Mouse (Mus musculus) urinary bladder, adult 2 months (tissue): ENCODE measurements around the gene Spint3. TPM values are rescaled to one million over a fixed set of nuclear protein-coding genes. Genes with fewer than 3 reads are reported as not detected.

ENCODE experiments used
- DNase-seq: peaks from one replicate; pipeline ENCODE4 v3.0.0; 2022; ENCODE audit warnings: low spot score
- polyA plus RNA-seq: library from polyadenylated mRNA; depleted of rRNA; stranded (reverse); fragments of >200 nt; gene quantifications from 2 replicates; pipeline ENCODE4 v1.2.3, GENCODE M21; 2012; rRNA removed

Spint3 gene
- polyA plus RNA-seq, 1 experiment, result 0.14 TPM

DNA sequence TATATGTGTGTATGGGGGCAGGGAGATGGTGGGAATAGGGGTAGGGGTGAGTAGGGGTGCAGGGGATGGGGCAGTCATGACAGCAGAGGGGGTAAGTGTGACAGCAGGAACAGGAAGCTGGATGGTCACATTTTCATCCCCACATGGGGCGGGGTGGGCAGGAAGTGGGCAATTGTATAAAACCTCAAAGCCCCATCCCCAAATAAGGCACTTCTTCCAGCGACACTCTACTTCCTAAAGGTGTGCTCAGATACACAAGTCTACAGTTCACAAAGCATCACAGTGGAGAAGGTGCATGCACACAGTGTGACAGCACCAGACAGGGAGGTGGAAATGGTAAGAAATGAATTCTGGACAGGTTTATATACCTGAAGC lies 22.4 kb downstream of the Spint3 start:
- DNase-seq, result no peak

- no peak for DNase-seq
Observed at GRCm38 (mm10) chr2:164549963-164550894, 23.0 kb downstream of the Spint3 start.

DNA sequence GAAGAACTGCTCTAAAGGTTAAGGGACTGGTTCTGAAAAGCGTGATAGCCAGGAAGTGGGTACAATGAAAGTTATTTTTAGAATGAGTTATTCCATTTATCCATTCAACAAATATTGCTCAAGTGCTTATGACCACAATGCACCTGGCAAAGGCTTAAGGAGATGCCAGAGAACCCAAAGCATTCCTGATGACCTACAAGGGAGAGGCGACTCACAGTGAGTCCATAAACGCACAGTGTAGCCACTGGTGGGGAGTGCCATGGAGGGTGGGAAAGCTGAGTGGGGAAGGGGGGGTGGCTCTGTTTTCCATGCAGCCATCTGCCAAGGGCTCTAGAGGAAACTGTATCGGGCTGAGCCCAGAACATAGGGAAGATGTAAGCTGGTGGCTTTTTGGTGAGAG lies 23.9 kb downstream of the Spint3 start:
- no peak for DNase-seq

GRCm38 (mm10) chr2:164544454-164545097 lies 28.7 kb downstream of the Spint3 start:
- DNase-seq, result no peak

GRCm38 (mm10) chr2:164543745-164544144 lies 29.5 kb downstream of the Spint3 start:
- DNase-seq, result no peak

- no peak for DNase-seq
Observed at GRCm38 (mm10) chr2:164542598-164542997, 30.7 kb downstream of the Spint3 start.

GRCm38 (mm10) chr2:164542132-164542531 lies 31.1 kb downstream of the Spint3 start:
- DNase-seq, result no peak

DNA sequence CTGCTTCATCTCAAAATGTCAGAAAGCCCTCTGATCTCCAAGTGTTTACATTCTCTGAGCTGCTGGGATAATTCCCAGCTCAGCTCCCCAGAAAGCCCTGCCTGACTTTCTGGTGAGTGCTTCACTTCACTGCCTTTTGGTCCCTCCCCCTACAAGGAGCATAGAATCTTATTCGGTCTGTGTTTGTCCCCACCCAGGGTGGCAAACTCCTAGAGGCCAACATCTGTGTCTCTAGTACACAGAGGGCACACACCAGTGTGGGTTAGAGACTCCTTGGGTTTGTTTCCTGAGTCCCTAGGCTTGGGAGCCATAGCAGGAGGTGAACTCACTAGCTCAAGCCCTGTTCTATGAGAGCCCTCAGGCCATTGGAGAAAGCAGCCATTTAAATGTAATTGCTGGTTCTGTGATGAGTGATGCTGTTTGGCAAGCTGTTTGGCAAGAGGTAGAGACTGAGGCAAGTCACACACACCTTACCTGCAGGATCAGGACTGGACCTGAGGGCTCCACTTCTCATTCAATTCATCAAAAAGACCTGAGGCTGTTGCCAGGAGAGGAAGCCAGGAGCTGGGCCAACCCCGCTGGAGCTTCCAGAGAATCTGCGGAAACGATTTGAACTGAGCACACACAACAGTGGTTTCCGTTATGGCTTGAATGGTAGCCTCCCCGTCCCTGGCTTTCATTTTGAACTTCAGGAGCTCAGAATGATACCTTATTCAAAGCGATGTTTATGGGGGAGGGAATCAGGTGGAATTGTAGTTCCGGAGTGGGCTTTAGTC lies 32.4 kb downstream of the Spint3 start:
- DNase-seq, result no peak

DNA sequence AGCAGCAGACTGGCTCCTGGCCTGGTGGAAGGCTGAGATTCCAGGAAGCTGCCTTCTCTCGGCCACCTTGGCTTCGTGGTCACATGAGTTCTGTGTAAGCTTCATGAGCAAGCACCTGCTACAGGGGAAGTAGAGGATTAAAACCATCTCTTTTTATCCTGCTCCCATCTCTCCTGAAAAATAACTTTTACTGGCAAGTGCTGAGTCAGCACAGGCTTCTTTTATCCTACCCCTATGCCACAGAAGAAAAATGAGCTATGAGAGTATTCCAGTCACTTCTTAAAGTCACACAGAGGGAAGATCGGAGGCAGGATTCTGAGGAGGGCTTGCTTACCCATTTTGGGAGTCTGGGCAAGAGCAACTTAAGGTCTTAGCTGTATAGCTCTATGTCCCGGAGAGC lies 36.3 kb downstream of the Spint3 start:
- no peak for DNase-seq

DNA sequence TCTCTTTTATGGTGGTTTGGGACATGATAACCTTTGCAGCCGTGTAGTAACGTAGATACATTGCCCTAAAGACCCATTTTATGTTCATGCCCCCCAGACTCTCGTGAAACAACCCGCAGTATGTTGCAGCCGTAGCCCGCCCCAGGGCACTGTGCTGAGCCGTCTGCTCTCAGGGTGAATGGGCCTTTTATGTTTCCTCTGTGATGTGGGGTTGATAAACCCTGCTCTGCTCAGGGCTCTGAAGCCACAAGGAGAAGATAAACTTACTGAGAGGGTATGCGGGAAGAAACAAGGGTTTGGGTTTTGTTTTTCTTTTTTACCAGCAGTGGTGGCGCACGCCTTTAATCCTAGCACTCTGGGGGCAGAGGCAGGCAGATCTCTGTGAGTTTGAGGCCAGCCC lies 38.9 kb downstream of the Spint3 start:
- no peak for DNase-seq

GRCm38 (mm10) chr2:164531169-164531568 lies 42.1 kb downstream of the Spint3 start:
- peak; percentile 53 for DNase-seq

DNA sequence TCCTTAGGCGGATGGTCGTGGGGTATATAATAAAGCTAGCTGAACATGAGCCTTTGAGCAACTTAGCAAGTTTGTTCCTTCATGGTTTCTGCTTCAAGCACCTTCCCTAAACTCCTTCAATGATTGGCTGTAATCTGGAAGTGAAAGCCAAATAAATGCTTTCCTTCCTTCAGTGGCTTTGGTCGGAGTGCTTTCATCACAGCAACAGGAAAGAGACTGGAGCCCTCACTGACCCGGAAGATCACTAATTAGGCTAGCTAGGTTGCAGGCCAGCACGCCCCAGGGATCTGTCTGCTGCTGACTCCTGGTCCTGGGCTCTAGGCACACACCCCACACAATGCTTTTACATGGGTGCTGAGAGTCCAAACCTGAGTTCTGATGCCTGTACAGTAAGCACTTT lies 44.7 kb downstream of the Spint3 start:
- no peak for DNase-seq

GRCm38 (mm10) chr2:164523301-164523773 lies 49.9 kb downstream of the Spint3 start:
- no peak for DNase-seq

DNA sequence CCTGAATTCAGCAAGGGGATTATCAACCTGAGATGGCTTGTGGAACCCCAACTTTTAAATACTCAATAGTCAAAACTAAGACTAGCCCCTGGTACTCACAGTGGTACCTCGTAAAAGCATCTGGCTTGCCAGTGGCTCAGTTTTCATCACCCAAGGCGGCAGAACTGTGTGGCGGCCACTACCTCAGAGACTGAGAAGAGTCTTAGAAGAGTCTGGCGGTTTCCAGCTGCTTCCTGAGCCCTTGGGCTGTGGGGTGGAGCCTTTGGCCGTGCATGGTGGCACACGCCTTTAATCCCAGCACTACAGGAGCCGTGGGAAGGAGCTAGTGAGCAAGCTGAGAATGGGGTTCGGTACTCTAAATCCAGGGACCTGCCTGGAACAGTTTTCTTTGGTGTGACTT lies 51.0 kb downstream of the Spint3 start:
- DNase-seq, result no peak

- DNase-seq, result no peak
Observed at GRCm38 (mm10) chr2:164521841-164522240, 51.4 kb downstream of the Spint3 start.

DNA sequence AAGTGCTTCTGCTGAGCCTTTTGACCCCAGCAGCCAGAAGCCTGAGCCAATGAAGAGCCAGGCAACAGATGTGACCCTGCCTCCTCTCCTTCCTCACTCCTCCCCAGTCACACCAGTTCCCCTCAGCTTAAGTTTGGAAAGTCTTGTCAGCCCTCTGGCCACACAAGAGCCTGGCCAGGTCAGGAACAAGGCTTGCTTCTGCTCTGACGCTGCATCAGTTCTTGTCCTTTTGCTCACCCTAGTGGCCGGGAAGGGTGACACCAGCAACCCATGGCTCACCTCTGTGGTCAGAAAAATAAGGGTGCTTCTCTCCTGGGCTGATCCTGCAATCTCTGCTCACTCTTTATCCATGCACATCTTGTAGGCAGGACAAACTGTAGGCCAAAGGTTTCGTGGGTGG lies 52.5 kb downstream of the Spint3 start:
- no peak for DNase-seq

Other genes with a start within 250 kb of the Spint3 start
- 0.11 TPM in 1 of 2 replicates, not detected in the other for gene Svs5, start 240.7 kb downstream of the Spint3 start, polyA plus RNA-seq
- gene Slpi, start 184.4 kb downstream of the Spint3 start, polyA plus RNA-seq, result 28.3 and 42.1 TPM in 2 replicates
- gene Rbpjl, start 170.3 kb downstream of the Spint3 start, polyA plus RNA-seq, result 0.01 TPM in 1 of 2 replicates, not detected in the other
- gene Matn4, start 168.3 kb downstream of the Spint3 start, polyA plus RNA-seq, result 3.1 and 3.4 TPM in 2 replicates
- 150 and 162 TPM in 2 replicates for gene Sdc4, start 129.6 kb downstream of the Spint3 start, polyA plus RNA-seq
- 38.9 and 45.9 TPM in 2 replicates for gene Sys1, start 116.5 kb downstream of the Spint3 start, polyA plus RNA-seq
- gene Gm20458, start 112.5 kb downstream of the Spint3 start, polyA plus RNA-seq, result 3.0 and 4.4 TPM in 2 replicates
- not detected in 2 replicates for gene Trp53tg5, start 99.7 kb downstream of the Spint3 start, polyA plus RNA-seq
- 124 and 133 TPM in 2 replicates for gene Dbndd2, start 87.4 kb downstream of the Spint3 start, polyA plus RNA-seq
- 55.9 and 71.5 TPM in 2 replicates for gene Pigt, start 75.9 kb downstream of the Spint3 start, polyA plus RNA-seq
- 775 and 802 TPM in 2 replicates for gene Wfdc2, start 11.0 kb downstream of the Spint3 start, polyA plus RNA-seq
- 1.3 and 2.0 TPM in 2 replicates for gene Wfdc6a, start 12.0 kb upstream of the Spint3 start, polyA plus RNA-seq
- not detected in 2 replicates for gene Eppin, start 20.1 kb upstream of the Spint3 start, polyA plus RNA-seq
- not detected in 2 replicates for gene Wfdc6b, start 40.1 kb upstream of the Spint3 start, polyA plus RNA-seq
- not detected in 2 replicates for gene Wfdc8, start 40.2 kb upstream of the Spint3 start, polyA plus RNA-seq
- not detected in 2 replicates for gene Wfdc16, start 65.3 kb upstream of the Spint3 start, polyA plus RNA-seq
- 4.9 and 7.1 TPM in 2 replicates for gene Wfdc10, start 82.6 kb upstream of the Spint3 start, polyA plus RNA-seq
- gene Wfdc9, start 83.1 kb upstream of the Spint3 start, polyA plus RNA-seq, result not detected in 2 replicates
- gene Wfdc11, start 100.6 kb upstream of the Spint3 start, polyA plus RNA-seq, result not detected in 2 replicates
- gene Wfdc13, start 111.6 kb upstream of the Spint3 start, polyA plus RNA-seq, result 1.1 and 1.2 TPM in 2 replicates
- gene Spint4, start 125.0 kb upstream of the Spint3 start, polyA plus RNA-seq, result not detected in 2 replicates
- gene Spint5, start 141.8 kb upstream of the Spint3 start, polyA plus RNA-seq, result not detected in 2 replicates
- 0.81 and 0.96 TPM in 2 replicates for gene Wfdc3, start 172.5 kb upstream of the Spint3 start, polyA plus RNA-seq
- 36.1 and 36.7 TPM in 2 replicates for gene Dnttip1, start 172.5 kb upstream of the Spint3 start, polyA plus RNA-seq
- 7.3 and 7.9 TPM in 2 replicates for gene Ube2c, start 196.4 kb upstream of the Spint3 start, polyA plus RNA-seq
- gene Tnnc2, start 206.5 kb upstream of the Spint3 start, polyA plus RNA-seq, result 21.9 and 26.7 TPM in 2 replicates
- gene Snx21, start 212.4 kb upstream of the Spint3 start, polyA plus RNA-seq, result 24.4 and 29.0 TPM in 2 replicates
- gene Acot8, start 231.4 kb upstream of the Spint3 start, polyA plus RNA-seq, result 37.5 and 45.7 TPM in 2 replicates
- 5.3 and 6.2 TPM in 2 replicates for gene Zswim3, start 231.6 kb upstream of the Spint3 start, polyA plus RNA-seq
- 5.4 and 8.1 TPM in 2 replicates for gene Zswim1, start 249.2 kb upstream of the Spint3 start, polyA plus RNA-seq